Mouse (Mus musculus) spleen, postnatal 10 days (tissue): ENCODE measurements around the gene Gm21985.

ENCODE experiments used
- DNase-seq, 2 experiments: peaks; one replicate each; pipeline ENCODE4 v3.0.0; 2021 to 2022; ENCODE audit warnings: low spot score in 2 of 2

The Gm21985 gene

DNA sequence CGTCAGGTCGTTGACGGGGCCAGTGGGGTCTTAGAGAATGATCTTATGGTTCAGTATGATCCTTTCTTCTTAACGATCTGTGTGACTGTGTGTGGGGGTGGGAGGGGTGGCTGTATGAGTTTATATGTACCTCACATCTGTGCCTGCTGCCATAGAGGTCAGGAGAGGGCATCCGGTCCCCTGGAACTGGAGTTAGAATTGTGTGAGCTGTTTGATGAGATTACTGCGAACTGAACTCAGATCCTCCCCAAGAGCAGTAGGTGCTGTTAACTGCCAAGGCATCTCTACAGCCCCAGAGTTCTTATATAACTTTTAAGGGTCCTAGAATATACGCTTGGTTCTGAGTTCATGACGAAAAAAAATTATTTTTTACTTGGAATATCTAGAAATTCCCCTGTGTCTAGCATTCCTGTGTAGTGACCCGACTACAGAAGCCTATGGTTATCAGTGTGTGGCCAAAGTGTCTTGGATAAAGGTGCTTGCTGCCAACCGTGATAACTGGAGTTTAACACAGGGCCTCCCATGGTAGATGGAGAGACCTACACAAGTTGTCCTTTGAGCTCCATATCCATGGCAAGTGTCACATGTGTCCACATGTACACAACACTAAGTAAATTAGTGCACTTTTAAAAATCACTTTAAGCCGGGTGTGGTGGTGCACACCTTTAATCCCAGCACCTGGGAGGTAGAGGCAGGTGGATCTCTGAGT, 62.1 kb downstream of the Gm21985 start:
- no peak for DNase-seq

GRCm38 (mm10) chr2:112332051-112332898, 66.2 kb downstream of the Gm21985 start:
- no peak for DNase-seq

GRCm38 (mm10) chr2:112337211-112337610, 71.1 kb downstream of the Gm21985 start:
- no peak for DNase-seq

DNA sequence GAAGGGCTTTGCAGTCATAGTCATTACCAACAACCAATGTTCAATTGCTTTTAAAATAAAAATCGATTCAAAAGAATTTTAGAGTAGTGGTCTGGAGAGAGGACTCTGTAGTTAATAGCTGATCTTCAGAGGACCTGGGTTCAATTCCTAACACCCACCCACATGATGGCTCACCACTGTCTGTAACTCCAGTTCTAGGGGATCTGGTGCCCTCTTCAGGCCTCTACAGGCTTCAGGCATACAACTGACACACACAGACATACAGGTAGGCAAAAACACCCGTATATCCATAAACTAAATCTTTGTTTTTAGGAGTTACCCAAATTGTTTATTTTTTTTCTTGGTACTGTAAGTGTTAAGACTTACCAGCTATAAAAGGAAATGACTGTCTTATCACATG, 73.6 kb downstream of the Gm21985 start:
- no peak for DNase-seq

GRCm38 (mm10) chr2:112341117-112341516, 75.0 kb downstream of the Gm21985 start:
- no peak for DNase-seq

DNA sequence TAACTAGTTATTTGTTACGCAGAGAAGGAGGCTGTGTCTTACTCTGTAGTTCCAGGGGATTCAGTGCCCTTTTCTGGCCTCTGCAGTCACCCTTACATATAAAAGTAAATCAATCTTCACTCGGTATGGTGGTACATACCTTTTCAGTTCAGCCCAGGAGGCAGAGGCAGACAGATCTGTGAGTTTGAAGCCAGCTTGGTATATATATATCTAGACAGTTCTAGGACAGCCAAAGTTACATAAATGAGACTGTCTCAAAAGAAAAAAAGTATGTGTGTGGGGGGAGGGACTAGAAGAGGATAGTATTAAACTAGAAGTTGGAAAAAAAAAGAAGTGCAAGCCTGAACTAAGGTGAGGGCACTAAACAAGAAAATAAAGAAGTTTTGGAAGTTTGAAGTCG, 82.1 kb downstream of the Gm21985 start:
- DNase-seq: no peak

DNA sequence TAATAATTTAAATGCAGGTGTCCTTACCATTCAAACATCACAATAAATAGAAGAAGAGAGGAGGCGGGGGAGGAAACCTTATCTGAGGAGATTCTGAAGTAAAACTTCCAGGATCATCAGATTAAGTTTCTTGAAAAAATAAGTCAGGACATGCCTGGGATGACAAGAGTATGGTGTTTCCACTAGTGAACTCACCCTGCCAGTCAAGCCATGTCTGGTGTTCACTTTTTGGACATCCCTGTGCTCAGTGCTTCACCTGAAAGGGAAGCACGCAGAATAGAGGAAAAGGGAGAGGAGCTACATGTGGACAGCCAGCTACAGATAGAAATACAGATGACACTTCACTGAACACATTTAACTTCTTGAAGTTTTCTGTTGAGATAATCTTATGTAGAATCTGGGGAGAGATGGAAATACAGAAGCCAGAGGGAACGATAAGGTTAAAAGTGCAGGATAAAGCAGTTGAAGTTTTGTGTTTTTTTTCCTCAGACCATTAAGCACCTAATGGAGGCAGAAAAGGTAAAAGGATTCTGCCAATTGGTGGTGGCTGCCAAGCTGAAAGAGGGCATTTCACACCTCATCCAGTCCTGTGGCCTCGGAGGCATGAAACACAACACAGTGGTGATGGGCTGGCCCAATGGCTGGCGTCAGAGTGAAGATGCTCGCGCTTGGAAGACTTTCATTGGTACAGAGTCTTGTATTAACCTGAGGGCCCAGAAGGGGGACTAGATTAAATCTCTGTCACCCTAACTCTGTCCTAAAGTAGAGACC, 87.8 kb downstream of the Gm21985 start:
- no peak for DNase-seq

GRCm38 (mm10) chr2:112359611-112360010, 93.5 kb downstream of the Gm21985 start:
- no peak for DNase-seq

DNA sequence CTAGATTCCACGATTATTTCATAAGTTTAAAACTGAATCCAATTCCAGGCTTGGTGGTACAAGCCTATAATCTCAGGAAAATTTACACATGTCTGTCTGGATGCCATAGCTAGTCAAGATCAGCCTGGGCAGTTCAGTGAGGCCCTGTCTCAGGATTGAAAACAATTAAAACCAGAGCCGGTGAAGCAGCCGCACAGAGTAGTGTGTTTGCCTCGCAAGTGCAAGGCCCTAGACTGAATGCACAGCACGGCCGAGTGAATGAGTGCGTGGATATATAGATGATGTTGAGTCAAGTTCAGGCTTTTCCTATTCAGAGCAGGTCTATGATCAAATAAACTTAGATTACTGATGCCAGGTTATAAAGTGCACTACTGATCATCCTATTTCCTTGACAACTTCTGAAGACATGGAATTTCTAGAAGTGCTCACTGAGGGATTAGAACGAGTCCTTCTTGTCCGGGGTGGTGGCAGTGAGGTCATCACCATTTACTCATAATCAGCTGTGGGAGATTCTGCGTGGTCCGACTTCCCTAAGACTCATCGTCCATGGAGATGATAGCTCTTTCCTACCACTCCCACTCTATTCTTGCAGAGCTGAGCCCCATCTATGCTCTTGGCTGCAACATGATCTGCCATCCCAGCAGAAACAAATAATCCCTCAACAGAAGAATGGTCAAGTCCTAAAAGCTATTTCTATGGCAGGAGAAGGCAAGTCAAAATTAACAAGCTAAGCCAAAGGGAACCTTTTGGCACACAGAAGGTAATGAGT, 94.1 kb downstream of the Gm21985 start:
- DNase-seq: no peak

- DNase-seq: no peak
Observed at GRCm38 (mm10) chr2:112360781-112361169, 94.7 kb downstream of the Gm21985 start.

DNA sequence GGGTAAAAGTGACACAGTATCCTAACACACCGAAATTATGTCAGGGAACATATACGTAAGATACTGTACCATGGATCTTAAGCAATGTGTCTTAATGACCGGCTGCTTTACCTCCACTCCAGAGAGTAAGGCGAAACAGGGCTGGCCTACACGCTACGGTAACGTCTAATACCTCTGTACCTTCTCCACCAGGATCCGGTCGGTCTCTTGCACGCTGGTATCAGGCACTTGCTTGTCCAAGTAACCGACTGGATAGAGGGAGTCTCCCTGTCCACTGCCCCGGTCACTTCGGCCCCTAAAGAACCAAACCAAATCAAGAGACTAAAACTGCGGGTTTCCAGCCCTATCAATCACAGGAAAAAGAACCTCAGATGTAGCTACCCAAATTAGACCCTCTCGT, 101.1 kb downstream of the Gm21985 start:
- DNase-seq: peak; percentile 27 to 28

DNA sequence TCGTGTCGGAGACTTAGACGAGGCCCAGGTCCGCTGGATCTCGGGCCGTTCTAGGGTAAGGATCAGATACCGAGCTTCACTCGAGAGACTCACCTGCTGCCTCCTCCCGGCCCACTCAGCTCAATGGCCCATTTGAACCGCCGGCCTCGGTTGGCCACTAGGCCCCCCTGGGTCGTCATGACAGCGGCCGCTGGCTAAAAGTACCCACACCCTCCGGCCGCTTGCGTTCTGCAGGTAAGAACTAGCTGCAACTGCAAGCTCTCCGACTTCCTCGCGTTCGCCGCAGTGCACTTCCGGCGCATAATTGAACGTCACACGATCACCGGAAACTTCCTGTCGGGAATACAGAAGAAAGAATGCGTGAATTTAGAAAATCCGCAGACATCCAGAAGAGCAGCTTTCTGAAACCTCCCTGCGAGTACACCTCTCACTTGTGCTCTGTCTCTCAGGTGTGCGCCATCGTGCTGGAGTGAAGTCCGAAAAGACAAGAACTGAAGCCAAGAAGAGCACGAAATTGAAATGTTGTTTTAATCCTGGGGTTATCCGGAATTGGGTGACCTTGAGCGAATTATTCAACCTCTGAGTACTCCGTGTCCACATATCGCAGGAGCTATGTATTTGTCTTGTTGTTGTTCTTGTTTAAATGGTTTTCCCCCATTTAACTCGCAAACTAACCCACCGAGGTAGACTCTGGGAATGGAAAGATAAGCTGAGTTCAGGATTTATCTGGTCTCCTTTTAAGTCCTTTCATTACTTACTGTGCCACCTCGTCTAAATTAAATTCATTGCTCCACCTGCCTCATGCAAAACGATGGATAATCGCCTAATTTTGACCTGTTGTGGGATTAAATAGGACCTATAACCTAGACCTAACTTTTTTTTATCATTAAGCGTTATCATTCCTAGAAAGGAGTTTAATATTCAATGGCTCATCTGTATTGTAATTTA, 101.9 kb downstream of the Gm21985 start, which contains the start of gene Emc4:
TSS of gene Emc4 (minus strand) at position 302 of the 948 bp plus-strand sequence.
- peak; percentile 81 to 91 for DNase-seq

- DNase-seq: no peak
Observed at GRCm38 (mm10) chr2:112369941-112370340, 103.8 kb downstream of the Gm21985 start.

GRCm38 (mm10) chr2:112373141-112373540, 107.0 kb downstream of the Gm21985 start:
- no peak for DNase-seq

- DNase-seq: no peak
Observed at GRCm38 (mm10) chr2:112374610-112375009, 108.5 kb downstream of the Gm21985 start.

DNA sequence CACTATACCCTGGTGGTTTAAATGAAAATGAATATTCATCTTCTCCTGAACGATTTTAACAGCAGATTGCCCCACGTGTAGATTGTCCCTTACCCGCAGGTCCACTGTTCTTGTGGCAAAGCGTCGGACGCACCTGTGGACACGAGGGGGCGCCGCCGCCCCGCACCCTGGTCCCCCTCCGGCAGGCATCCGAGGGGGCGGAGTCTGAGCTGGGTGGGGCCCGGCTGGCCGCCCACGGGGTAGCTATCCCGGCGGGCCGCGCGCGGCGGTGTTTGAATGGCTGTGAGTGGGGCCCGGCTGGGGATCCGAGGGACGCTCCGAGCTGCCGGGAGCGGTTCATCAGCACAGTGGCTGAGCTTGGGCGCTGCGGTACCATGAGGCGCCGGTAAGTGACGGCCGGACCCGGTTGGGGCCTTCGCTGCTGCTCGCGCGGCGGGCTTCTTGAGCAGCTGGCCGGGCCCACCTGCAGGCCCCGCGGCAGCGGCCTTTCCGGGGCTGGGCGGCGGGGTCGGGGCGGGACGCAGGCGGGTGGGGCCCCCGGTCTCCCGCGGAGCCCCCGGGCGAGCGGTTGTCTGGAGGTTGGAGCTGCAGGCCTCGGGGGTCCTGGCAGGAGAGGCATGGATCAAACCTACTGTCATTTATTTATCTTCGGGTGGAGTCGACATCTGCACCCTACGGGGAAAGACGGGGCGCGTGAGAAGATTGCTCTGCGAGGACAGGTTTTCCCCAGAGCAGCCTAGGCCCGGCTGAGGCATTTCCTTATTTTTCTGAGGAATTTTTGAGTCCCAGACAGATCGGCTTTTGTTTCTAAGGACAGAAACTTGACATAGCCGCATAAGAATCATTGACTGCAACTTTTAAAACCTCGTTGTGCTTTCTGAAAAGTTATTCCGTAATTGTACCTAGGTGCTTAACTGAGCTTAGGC, 113.1 kb downstream of the Gm21985 start, which contains the start of gene Katnbl1:
TSS of gene Katnbl1 (plus strand) at position 239 of the 926 bp plus-strand sequence.
- peak; percentile 92 to 99 for DNase-seq

- DNase-seq: no peak
Observed at GRCm38 (mm10) chr2:112380131-112380530, 114.0 kb downstream of the Gm21985 start.

DNA sequence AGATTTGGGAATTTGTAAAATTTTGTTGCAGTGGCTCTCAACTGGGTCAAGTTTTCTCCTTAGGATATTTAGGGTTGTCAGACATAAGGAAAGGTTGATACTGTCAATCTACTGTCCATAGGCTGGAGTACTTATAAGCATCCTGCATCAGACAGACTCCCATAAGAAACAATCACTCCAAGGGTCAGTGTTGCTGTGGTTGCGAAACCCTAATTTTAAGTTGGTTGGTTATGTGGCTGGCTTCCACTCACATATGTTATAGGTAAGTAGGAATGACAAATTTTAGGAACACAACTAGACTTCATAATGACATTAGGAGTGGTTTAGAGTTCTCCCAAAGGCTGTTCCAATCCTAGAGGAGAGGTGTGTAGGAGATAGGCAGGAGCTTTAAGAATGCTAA, 115.1 kb downstream of the Gm21985 start:
- no peak for DNase-seq

DNA sequence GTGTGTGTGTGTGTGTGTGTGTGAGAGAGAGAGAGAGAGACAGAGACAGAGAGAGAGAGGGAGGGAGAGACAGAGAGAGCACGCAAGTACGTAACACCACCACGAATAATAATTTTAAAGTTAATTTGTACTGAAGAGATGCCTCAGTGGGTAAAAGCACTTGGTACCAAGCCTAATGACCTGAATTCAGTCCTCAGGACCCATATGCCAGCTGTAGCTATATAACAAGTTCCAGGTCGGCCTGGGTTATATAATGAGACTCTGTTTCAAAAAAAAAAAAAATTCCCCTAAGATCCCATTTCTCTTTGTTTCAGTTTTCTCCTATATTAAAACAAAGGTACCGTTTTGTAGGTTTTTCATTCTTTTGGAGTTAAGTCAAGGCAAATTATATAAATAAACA, 124.7 kb downstream of the Gm21985 start:
- DNase-seq: no peak
